Comparison of ENCODE assay signal across 15 mouse cellular contexts in genomic region chr4:81217979-81218378, GRCm38 (mm10).
DNase-seq lines count a peak whose midpoint lies in the region; ATAC-seq and TF ChIP-seq lines count a peak whose summit lies in the region.
"Had no signal": no experiment of that assay in that cellular context is flagged by ENCODE, and none has a peak within 500 bp of the region (broad histone marks: within the 10 kb centered on the region; RNA-seq: fewer than 3 reads in every experiment).

No protein-coding gene starts in this region.

- H3K4me2 ChIP-seq in hindbrain, embryonic 13.5 days = no peak overlapping the region
- H3K4me2 ChIP-seq in midbrain, embryonic 14.5 days (ENCODE audit: low read length) = no peak overlapping the region
- H3K4me2 ChIP-seq in midbrain, embryonic 13.5 days (replicated peaks) = no peak overlapping the region
- H3K4me2 ChIP-seq in hindbrain, postnatal 0 days (ENCODE audit: low read depth, low read length) = no peak overlapping the region; the same call in 1 of the 2 replicates
- H3K4me2 ChIP-seq in neural tube, embryonic 14.5 days (ENCODE audit: low read depth, low read length) = peak overlapping the region; percentile 28; the same call in 1 of the 2 replicates
- H3K4me2 ChIP-seq: heart, embryonic 13.5 days; liver, embryonic 12.5 days had no signal

- H3K27ac ChIP-seq in hindbrain, embryonic 13.5 days = no peak overlapping the region
- H3K27ac ChIP-seq in hindbrain, embryonic 10.5 days = no peak overlapping the region
- H3K27ac ChIP-seq in midbrain, embryonic 14.5 days (replicated peaks; ENCODE audit: low read depth, low read length) = no peak overlapping the region
- no peak overlapping the region for H3K27ac ChIP-seq in midbrain, embryonic 13.5 days
- no peak overlapping the region for H3K27ac ChIP-seq in hindbrain, postnatal 0 days
- no peak overlapping the region for H3K27ac ChIP-seq in neural tube, embryonic 14.5 days (ENCODE audit: low read depth, low read length)
- H3K27ac ChIP-seq: heart, embryonic 13.5 days; liver, embryonic 12.5 days had no signal

- intact Hi-C loops in left cerebral cortex, postnatal 36 days (cut with DNase I) = no loop called here

- H3K27me3 ChIP-seq in hindbrain, embryonic 13.5 days = no peaks in the 10 kb centered on the region
- H3K27me3 ChIP-seq in hindbrain, embryonic 10.5 days (ENCODE audit: insufficient read depth, poor library complexity, severe bottlenecking) = no peaks in the 10 kb centered on the region
- no peaks in the 10 kb centered on the region for H3K27me3 ChIP-seq in midbrain, embryonic 14.5 days (ENCODE audit: control insufficient read depth, insufficient read depth, low read length)
- no peaks in the 10 kb centered on the region for H3K27me3 ChIP-seq in midbrain, embryonic 13.5 days
- no peaks in the 10 kb centered on the region for H3K27me3 ChIP-seq in hindbrain, postnatal 0 days (ENCODE audit: insufficient read depth, low read length)
- H3K27me3 ChIP-seq in neural tube, embryonic 14.5 days (ENCODE audit: control insufficient read depth, insufficient read depth, low read length) = no peaks in the 10 kb centered on the region
- H3K27me3 ChIP-seq: heart, embryonic 13.5 days; liver, embryonic 12.5 days had no signal

- H3K36me3 ChIP-seq in hindbrain, embryonic 13.5 days = no peaks in the 10 kb centered on the region
- H3K36me3 ChIP-seq in hindbrain, embryonic 10.5 days = no peaks in the 10 kb centered on the region
- no peaks in the 10 kb centered on the region for H3K36me3 ChIP-seq in midbrain, embryonic 14.5 days (ENCODE audit: control insufficient read depth, insufficient read depth, low read length)
- H3K36me3 ChIP-seq in midbrain, embryonic 13.5 days = no peaks in the 10 kb centered on the region
- no peaks in the 10 kb centered on the region for H3K36me3 ChIP-seq in hindbrain, postnatal 0 days (ENCODE audit: insufficient read depth, low read length)
- H3K36me3 ChIP-seq in neural tube, embryonic 14.5 days (ENCODE audit: control insufficient read depth, insufficient read depth, low read length) = no peaks in the 10 kb centered on the region
- H3K36me3 ChIP-seq: heart, embryonic 13.5 days; liver, embryonic 12.5 days had no signal

- WGBS in hindbrain, embryonic 13.5 days = 37% methylated on average over 11 of the region's 11 CpGs
- WGBS in hindbrain, embryonic 10.5 days = 65% methylated on average over 11 of the region's 11 CpGs
- WGBS in midbrain, embryonic 14.5 days = 31% methylated on average over 11 of the region's 11 CpGs
- 42% methylated on average over 11 of the region's 11 CpGs for WGBS in midbrain, embryonic 13.5 days
- WGBS in hindbrain, postnatal 0 days = 39% methylated on average over 11 of the region's 11 CpGs
- 13% methylated on average over 11 of the region's 11 CpGs for WGBS in neural tube, embryonic 14.5 days

- H3K9me3 ChIP-seq in hindbrain, embryonic 13.5 days = no peaks in the 10 kb centered on the region
- no peaks in the 10 kb centered on the region for H3K9me3 ChIP-seq in hindbrain, embryonic 10.5 days
- H3K9me3 ChIP-seq in midbrain, embryonic 14.5 days (ENCODE audit: control insufficient read depth, low read length) = no peaks in the 10 kb centered on the region
- H3K9me3 ChIP-seq in midbrain, embryonic 13.5 days = no peaks in the 10 kb centered on the region
- H3K9me3 ChIP-seq in hindbrain, postnatal 0 days (ENCODE audit: low read length) = no peaks in the 10 kb centered on the region
- no peaks in the 10 kb centered on the region for H3K9me3 ChIP-seq in neural tube, embryonic 14.5 days (ENCODE audit: control insufficient read depth, low read length)
- H3K9me3 ChIP-seq: heart, embryonic 13.5 days; liver, embryonic 12.5 days had no signal

- peak; percentile 45; the same call in 1 of the 2 replicates for ATAC-seq in hindbrain, embryonic 13.5 days (ENCODE audit: low FRiP score)
- no peak for ATAC-seq in midbrain, embryonic 14.5 days (ENCODE audit: low FRiP score, low TSS enrichment)
- no peak for ATAC-seq in midbrain, embryonic 13.5 days
- ATAC-seq in hindbrain, postnatal 0 days = 0 out of 2 replicates have a peak, but pooled peaks have one; percentile 29
- peak; percentile 72; the same call in 1 of the 2 replicates for ATAC-seq in neural tube, embryonic 14.5 days (ENCODE audit: low read depth)
- ATAC-seq: inflammation-experienced regulatory T-cells, adult 6 months; liver, embryonic 12.5 days had no signal

- no peak for TF ChIP-seq CTCF in hindbrain, postnatal 0 days (IDR thresholded peaks at IDR 0.05; ENCODE audit: low read depth)

- H3K4me1 ChIP-seq in hindbrain, embryonic 13.5 days (replicated peaks) = peaks cover 10% of the 10 kb centered on the region
- H3K4me1 ChIP-seq in hindbrain, embryonic 10.5 days (replicated peaks) = peaks cover 16% of the 10 kb centered on the region
- H3K4me1 ChIP-seq in midbrain, embryonic 14.5 days (ENCODE audit: control insufficient read depth, insufficient read depth, low read length) = peaks cover 3% of the 10 kb centered on the region; the same call in 1 of the 2 replicates
- peaks cover 9% of the 10 kb centered on the region for H3K4me1 ChIP-seq in midbrain, embryonic 13.5 days (replicated peaks)
- no peaks in the 10 kb centered on the region; the same call in 1 of the 2 replicates for H3K4me1 ChIP-seq in hindbrain, postnatal 0 days (ENCODE audit: insufficient read depth, low read length)
- no peaks in the 10 kb centered on the region for H3K4me1 ChIP-seq in neural tube, embryonic 14.5 days (ENCODE audit: control insufficient read depth, insufficient read depth, low read length)
- H3K4me1 ChIP-seq: heart, embryonic 13.5 days; liver, embryonic 12.5 days had no signal

- no peak for DNase-seq in hindbrain, embryonic 10.5 days (ENCODE audit: low spot score)
- DNase-seq in midbrain, embryonic 14.5 days = peak; percentile 9
- peak; percentile 18 for DNase-seq in hindbrain, postnatal 0 days (ENCODE audit: low spot score)
- no peak for DNase-seq in left cerebral cortex, postnatal 36 days (ENCODE audit: low spot score in 2 of 2)
- no peak for DNase-seq in frontal cortex, adult 2 months (ENCODE audit: extremely low spot score in 1 of 2, low spot score in 1 of 2)
- DNase-seq: cerebellum, postnatal 36 days; gastrocnemius, postnatal 25 days; right cerebral cortex, postnatal 4 days; thymus, postnatal 4 days had no signal

- no peak overlapping the region for H3K4me3 ChIP-seq in hindbrain, embryonic 13.5 days
- H3K4me3 ChIP-seq in hindbrain, embryonic 10.5 days = no peak overlapping the region
- H3K4me3 ChIP-seq in midbrain, embryonic 14.5 days (replicated peaks; ENCODE audit: low read depth, low read length) = no peak overlapping the region
- no peak overlapping the region for H3K4me3 ChIP-seq in midbrain, embryonic 13.5 days (replicated peaks)
- no peak overlapping the region for H3K4me3 ChIP-seq in hindbrain, postnatal 0 days (ENCODE audit: low read length)
- no peak overlapping the region for H3K4me3 ChIP-seq in neural tube, embryonic 14.5 days (ENCODE audit: low read depth, low read length)
- H3K4me3 ChIP-seq: heart, embryonic 13.5 days; liver, embryonic 12.5 days had no signal

- no peak overlapping the region for H3K9ac ChIP-seq in hindbrain, embryonic 13.5 days
- no peak overlapping the region for H3K9ac ChIP-seq in midbrain, embryonic 14.5 days (replicated peaks; ENCODE audit: low read length)
- H3K9ac ChIP-seq in midbrain, embryonic 13.5 days (replicated peaks) = no peak overlapping the region
- no peak overlapping the region for H3K9ac ChIP-seq in hindbrain, postnatal 0 days (replicated peaks; ENCODE audit: low read length)
- H3K9ac ChIP-seq in neural tube, embryonic 14.5 days (replicated peaks; ENCODE audit: low read depth, low read length) = no peak overlapping the region
- H3K9ac ChIP-seq: heart, embryonic 13.5 days; liver, embryonic 12.5 days had no signal

Comparison
In these comparisons a context has a peak if more than half of its experiments do, and no peak if none do; other contexts are left out.
1. DNase-seq: peak in midbrain, embryonic 14.5 days (single experiment) and hindbrain, postnatal 0 days (single experiment); none in hindbrain, embryonic 10.5 days (single experiment), left cerebral cortex, postnatal 36 days (0 of 2) and frontal cortex, adult 2 months (0 of 2).
2. ATAC-seq: peak in hindbrain, embryonic 13.5 days (single experiment), hindbrain, postnatal 0 days (single experiment) and neural tube, embryonic 14.5 days (single experiment); none in midbrain, embryonic 14.5 days (single experiment) and midbrain, embryonic 13.5 days (single experiment).